28 mouse cellular contexts compared by ENCODE assay signal in the genomic region with DNA sequence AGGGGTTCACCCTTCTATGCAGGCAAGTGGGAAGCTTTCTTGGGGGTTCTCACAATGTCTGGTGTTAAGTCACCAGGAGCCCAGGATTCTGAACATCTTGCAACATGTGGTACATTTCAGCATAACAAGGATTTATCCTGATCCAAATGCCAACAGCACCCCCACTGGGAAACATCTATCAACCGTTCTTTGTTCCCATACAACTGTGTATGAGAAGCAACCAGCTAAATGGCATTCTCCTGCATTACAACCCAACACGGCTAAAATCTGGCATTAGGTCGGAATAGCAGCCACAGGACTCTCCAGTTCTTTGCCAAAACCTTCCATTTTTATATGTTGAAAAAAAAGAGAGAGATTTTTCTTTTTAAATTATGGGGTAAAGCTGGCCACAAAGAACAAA. TPM values are rescaled to one million over a fixed set of nuclear protein-coding genes. Genes with fewer than 3 reads are reported as not detected.
DNase-seq lines count a peak whose midpoint lies in the region; ATAC-seq lines count a peak whose summit lies in the region.
"Had no signal": no experiment of that assay in that cellular context is flagged by ENCODE, and none has a peak within 500 bp of the region (broad histone marks: within the 10 kb centered on the region; RNA-seq: fewer than 3 reads in every experiment).

No protein-coding gene starts in this region.

- WGBS in heart, embryonic 12.5 days = 71% methylated on average over 3 of the region's 3 CpGs
- 75% methylated on average over 3 of the region's 3 CpGs for WGBS in limb, embryonic 13.5 days
- WGBS in limb, embryonic 10.5 days = 85% methylated on average over 3 of the region's 3 CpGs
- WGBS in midbrain, embryonic 11.5 days = 74% methylated on average over 3 of the region's 3 CpGs
- 54% methylated on average over 3 of the region's 3 CpGs for WGBS in midbrain, embryonic 14.5 days

- no peaks in the 10 kb centered on the region for H3K9me3 ChIP-seq in heart, embryonic 12.5 days (replicated peaks)
- no peaks in the 10 kb centered on the region for H3K9me3 ChIP-seq in limb, embryonic 13.5 days
- no peaks in the 10 kb centered on the region for H3K9me3 ChIP-seq in limb, embryonic 10.5 days (replicated peaks)
- no peaks in the 10 kb centered on the region for H3K9me3 ChIP-seq in midbrain, embryonic 11.5 days (ENCODE audit: control insufficient read depth, low read length)
- H3K9me3 ChIP-seq in midbrain, embryonic 14.5 days (ENCODE audit: control insufficient read depth, low read length) = no peaks in the 10 kb centered on the region
- H3K9me3 ChIP-seq: embryonic facial prominence, embryonic 12.5 days; heart, embryonic 15.5 days; midbrain, embryonic 13.5 days; neural tube, embryonic 15.5 days had no signal

- no peak overlapping the region for H3K4me2 ChIP-seq in heart, embryonic 12.5 days
- H3K4me2 ChIP-seq in limb, embryonic 13.5 days (replicated peaks) = no peak overlapping the region
- H3K4me2 ChIP-seq in midbrain, embryonic 11.5 days = no peak overlapping the region
- H3K4me2 ChIP-seq in midbrain, embryonic 14.5 days (ENCODE audit: low read length) = no peak overlapping the region
- H3K4me2 ChIP-seq: embryonic facial prominence, embryonic 12.5 days; heart, embryonic 15.5 days; midbrain, embryonic 13.5 days; neural tube, embryonic 15.5 days had no signal

- H3K36me3 ChIP-seq in heart, embryonic 12.5 days = 0 out of 2 replicates have a peak, but pooled peaks cover 12% of the 10 kb centered on the region
- peaks cover 4% of the 10 kb centered on the region; the same call in 1 of the 2 replicates for H3K36me3 ChIP-seq in limb, embryonic 13.5 days
- H3K36me3 ChIP-seq in limb, embryonic 10.5 days = peaks cover 9% of the 10 kb centered on the region; the same call in 1 of the 2 replicates
- no peaks in the 10 kb centered on the region for H3K36me3 ChIP-seq in midbrain, embryonic 11.5 days (ENCODE audit: control insufficient read depth, insufficient read depth, low read length)
- no peaks in the 10 kb centered on the region for H3K36me3 ChIP-seq in midbrain, embryonic 14.5 days (ENCODE audit: control insufficient read depth, insufficient read depth, low read length)
- H3K36me3 ChIP-seq: embryonic facial prominence, embryonic 12.5 days; heart, embryonic 15.5 days; midbrain, embryonic 13.5 days; neural tube, embryonic 15.5 days had no signal

- H3K27me3 ChIP-seq in heart, embryonic 12.5 days (replicated peaks) = no peaks in the 10 kb centered on the region
- no peaks in the 10 kb centered on the region for H3K27me3 ChIP-seq in limb, embryonic 13.5 days
- no peaks in the 10 kb centered on the region for H3K27me3 ChIP-seq in limb, embryonic 10.5 days (ENCODE audit: low read depth, poor library complexity, severe bottlenecking)
- no peaks in the 10 kb centered on the region for H3K27me3 ChIP-seq in midbrain, embryonic 11.5 days (ENCODE audit: control insufficient read depth, insufficient read depth, low read length)
- H3K27me3 ChIP-seq in midbrain, embryonic 14.5 days (ENCODE audit: control insufficient read depth, insufficient read depth, low read length) = no peaks in the 10 kb centered on the region
- H3K27me3 ChIP-seq: embryonic facial prominence, embryonic 12.5 days; heart, embryonic 15.5 days; midbrain, embryonic 13.5 days; neural tube, embryonic 15.5 days had no signal

- H3K27ac ChIP-seq in heart, embryonic 12.5 days (ENCODE audit: poor library complexity, severe bottlenecking) = no peak overlapping the region
- peak overlapping the region; percentile 22; the same call in 1 of the 2 replicates for H3K27ac ChIP-seq in limb, embryonic 13.5 days
- H3K27ac ChIP-seq in limb, embryonic 10.5 days = no peak overlapping the region
- H3K27ac ChIP-seq in midbrain, embryonic 11.5 days (ENCODE audit: low read depth, low read length) = no peak overlapping the region
- no peak overlapping the region for H3K27ac ChIP-seq in midbrain, embryonic 14.5 days (replicated peaks; ENCODE audit: low read depth, low read length)
- H3K27ac ChIP-seq: embryonic facial prominence, embryonic 12.5 days; heart, embryonic 15.5 days; liver, embryonic 14.5 days; midbrain, embryonic 13.5 days; neural tube, embryonic 15.5 days had no signal

- no peak overlapping the region for H3K9ac ChIP-seq in heart, embryonic 12.5 days
- H3K9ac ChIP-seq in limb, embryonic 13.5 days = no peak overlapping the region
- no peak overlapping the region for H3K9ac ChIP-seq in midbrain, embryonic 11.5 days (ENCODE audit: low read length)
- no peak overlapping the region for H3K9ac ChIP-seq in midbrain, embryonic 14.5 days (replicated peaks; ENCODE audit: low read length)
- H3K9ac ChIP-seq: embryonic facial prominence, embryonic 12.5 days; heart, embryonic 15.5 days; liver, embryonic 14.5 days; midbrain, embryonic 13.5 days; neural tube, embryonic 15.5 days had no signal

- H3K4me3 ChIP-seq in heart, embryonic 12.5 days = no peak overlapping the region
- H3K4me3 ChIP-seq in limb, embryonic 13.5 days = no peak overlapping the region
- no peak overlapping the region for H3K4me3 ChIP-seq in limb, embryonic 10.5 days
- H3K4me3 ChIP-seq in midbrain, embryonic 11.5 days (ENCODE audit: low read depth, low read length) = no peak overlapping the region
- no peak overlapping the region for H3K4me3 ChIP-seq in midbrain, embryonic 14.5 days (replicated peaks; ENCODE audit: low read depth, low read length)
- H3K4me3 ChIP-seq: embryonic facial prominence, embryonic 12.5 days; heart, embryonic 15.5 days; midbrain, embryonic 13.5 days; neural tube, embryonic 15.5 days had no signal

- peak; percentile 36 for DNase-seq in heart, adult 11 months
- no peak for DNase-seq in limb, embryonic 10.5 days (ENCODE audit: low spot score)
- DNase-seq in midbrain, embryonic 11.5 days (ENCODE audit: low spot score, missing footprints) = peak; percentile 60
- DNase-seq in midbrain, embryonic 14.5 days = no peak
- DNase-seq in adrenal gland, postnatal 10 days = no peak
- DNase-seq: adrenal gland, postnatal 14 days; cerebellum, adult 9-11 months; gastrocnemius, postnatal 25 days; kidney, adult 9 months; kidney, postnatal 36 days; left cerebral cortex, postnatal 4 days; spleen, adult 18-20 months had no signal

- ATAC-seq in heart, embryonic 12.5 days (ENCODE audit: insufficient number of reproducible peaks, low FRiP score) = no peak
- ATAC-seq in limb, embryonic 13.5 days (ENCODE audit: low FRiP score, low read depth) = no peak
- no peak for ATAC-seq in midbrain, embryonic 11.5 days (ENCODE audit: low FRiP score)
- no peak for ATAC-seq in midbrain, embryonic 14.5 days (ENCODE audit: low FRiP score, low TSS enrichment)
- ATAC-seq: activated CD4-positive, CD25-positive, alpha-beta regulatory T cell, adult 4 months; CD4-positive, CD25-positive, alpha-beta regulatory T cell, adult 4 months; midbrain, embryonic 13.5 days had no signal

- peaks cover 43% of the 10 kb centered on the region for H3K4me1 ChIP-seq in heart, embryonic 12.5 days (replicated peaks)
- peaks cover 10% of the 10 kb centered on the region; the same call in 1 of the 2 replicates for H3K4me1 ChIP-seq in limb, embryonic 13.5 days
- H3K4me1 ChIP-seq in limb, embryonic 10.5 days = 0 out of 2 replicates have a peak, but pooled peaks cover 3% of the 10 kb centered on the region
- no peaks in the 10 kb centered on the region for H3K4me1 ChIP-seq in midbrain, embryonic 11.5 days (ENCODE audit: control insufficient read depth, insufficient read depth, low read length)
- H3K4me1 ChIP-seq in midbrain, embryonic 14.5 days (ENCODE audit: control insufficient read depth, insufficient read depth, low read length) = no peaks in the 10 kb centered on the region
- H3K4me1 ChIP-seq: embryonic facial prominence, embryonic 12.5 days; midbrain, embryonic 13.5 days; neural tube, embryonic 15.5 days had no signal

RNA-seq across cellular contexts. Expression of a gene that starts 16.5 kb away (rescaled TPM):
- 57.3 and 65.5 TPM in 2 replicates for polyA plus RNA-seq in heart, embryonic 12.5 days (2016; fragmentation: Nextera tagmentation; extraction: Ambion mirVana)
- polyA plus RNA-seq in limb, embryonic 13.5 days (2015; fragmentation: Nextera tagmentation; extraction: Ambion mirVana) = 65.7 and 73.4 TPM in 2 replicates
- 65.3 and 68.0 TPM in 2 replicates for polyA plus RNA-seq in limb, embryonic 10.5 days (2016; fragmentation: Nextera tagmentation; extraction: Ambion mirVana)
- 77.6 and 83.1 TPM in 2 replicates for polyA plus RNA-seq in midbrain, embryonic 11.5 days (2014; fragmentation: Nextera tagmentation; extraction: Ambion mirVana)
- polyA plus RNA-seq in midbrain, embryonic 14.5 days (2014; fragmentation: Nextera tagmentation; extraction: Ambion mirVana) = 26.4 and 39.3 TPM in 2 replicates
- 10 to 100 TPM; 30.5 to 37.0 TPM for total RNA-seq in adrenal gland, postnatal 10 days (2021)

RNA-seq across cellular contexts. Expression of a gene that starts 31.7 kb away (rescaled TPM):
- polyA plus RNA-seq in heart, embryonic 12.5 days (2016; fragmentation: Nextera tagmentation; extraction: Ambion mirVana) = not detected in 2 replicates
- polyA plus RNA-seq in limb, embryonic 13.5 days (2015; fragmentation: Nextera tagmentation; extraction: Ambion mirVana) = not detected in 2 replicates
- not detected in 2 replicates for polyA plus RNA-seq in limb, embryonic 10.5 days (2016; fragmentation: Nextera tagmentation; extraction: Ambion mirVana)
- polyA plus RNA-seq in midbrain, embryonic 11.5 days (2014; fragmentation: Nextera tagmentation; extraction: Ambion mirVana) = not detected in 2 replicates
- polyA plus RNA-seq in midbrain, embryonic 14.5 days (2014; fragmentation: Nextera tagmentation; extraction: Ambion mirVana) = not detected in 2 replicates
- not detected for total RNA-seq in adrenal gland, postnatal 10 days (2021)
- total RNA-seq: adrenal gland, postnatal 14 days; ES-E14; gastrocnemius, postnatal 25 days; hematopoietic stem cell, adult 5-6 weeks; left cerebral cortex, adult 18-20 months; left cerebral cortex, postnatal 4 days had no signal
- polyA plus RNA-seq: activated CD4-positive, CD25-positive, alpha-beta regulatory T cell, adult 4 months; brain, embryonic 14.5 days; CD4-positive, CD25-positive, alpha-beta regulatory T cell, adult 4 months; cortical plate, adult 2 months; embryonic facial prominence, embryonic 12.5 days; forebrain, embryonic 16.5 days; heart, embryonic 15.5 days; liver, embryonic 14.5 days; midbrain, embryonic 13.5 days; neural tube, embryonic 15.5 days; thymus, postnatal 0 days had no signal

Comparison
In these comparisons a context has a peak if more than half of its experiments do, and no peak if none do; other contexts are left out.
1. DNase-seq: peak in heart, adult 11 months (single experiment) and midbrain, embryonic 11.5 days (single experiment); none in limb, embryonic 10.5 days (single experiment), midbrain, embryonic 14.5 days (single experiment) and adrenal gland, postnatal 10 days (single experiment).